Mouse (Mus musculus): ENCODE data around the gene Sde2. TPM values are rescaled to one million over a fixed set of nuclear protein-coding genes. Genes with fewer than 3 reads are reported as not detected.

Gene Sde2
- total and polyA plus RNA-seq, 2 experiments from 2014 or later: 12.8 to 24.2 TPM

DNA sequence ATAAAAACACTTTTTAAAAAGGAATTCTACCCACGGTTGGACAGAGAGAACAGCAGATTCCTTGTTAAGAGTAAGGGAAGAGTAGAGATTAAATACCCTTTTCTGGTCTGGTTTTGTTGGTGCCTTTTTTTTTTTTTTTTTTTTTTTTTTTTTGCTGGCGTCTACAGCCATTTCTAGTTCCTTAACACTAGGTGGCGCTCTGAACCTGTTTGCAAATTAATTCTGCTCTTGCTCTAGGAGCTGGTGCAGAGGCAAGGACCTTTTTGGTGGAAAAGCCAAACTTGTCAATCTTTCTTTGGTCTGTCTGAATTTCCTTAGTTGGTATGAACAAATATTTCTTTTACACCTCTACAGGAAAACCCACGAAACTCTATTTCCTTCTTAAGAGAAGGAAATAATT is 50.2 kb downstream of the Sde2 start:
- ATAC-seq (ENCODE audit: low FRiP score) (no peak), DNase-seq (ENCODE audit: low spot score) (peak; percentile 80)
- TF ChIP-seq CTCF (IDR thresholded peaks at IDR 0.05): peak; percentile 82
- peaks cover 4% of the 10 kb centered on the region; the same call in 1 of the 2 replicates for H3K36me3 ChIP-seq (ENCODE audit: insufficient read depth, low read length)
- no peak overlapping the region for H3K9ac ChIP-seq (replicated peaks; ENCODE audit: low read length, poor library complexity, severe bottlenecking)
- H3K4me2 ChIP-seq (ENCODE audit: low read depth, low read length, poor library complexity, severe bottlenecking): no peak overlapping the region
- H3K27me3 ChIP-seq (ENCODE audit: insufficient read depth, low read length): no peaks in the 10 kb centered on the region
- H3K9me3 ChIP-seq (ENCODE audit: low read length): no peaks in the 10 kb centered on the region
- H3K4me3 ChIP-seq (ENCODE audit: low read depth, low read length): no peak overlapping the region
- peaks cover 5% of the 10 kb centered on the region for H3K4me1 ChIP-seq (ENCODE audit: insufficient read depth, low read length)
- no peak overlapping the region for H3K27ac ChIP-seq (ENCODE audit: low read depth, low read length)
- WGBS: under 1% methylated on average over 4 of the region's 4 CpGs

DNA sequence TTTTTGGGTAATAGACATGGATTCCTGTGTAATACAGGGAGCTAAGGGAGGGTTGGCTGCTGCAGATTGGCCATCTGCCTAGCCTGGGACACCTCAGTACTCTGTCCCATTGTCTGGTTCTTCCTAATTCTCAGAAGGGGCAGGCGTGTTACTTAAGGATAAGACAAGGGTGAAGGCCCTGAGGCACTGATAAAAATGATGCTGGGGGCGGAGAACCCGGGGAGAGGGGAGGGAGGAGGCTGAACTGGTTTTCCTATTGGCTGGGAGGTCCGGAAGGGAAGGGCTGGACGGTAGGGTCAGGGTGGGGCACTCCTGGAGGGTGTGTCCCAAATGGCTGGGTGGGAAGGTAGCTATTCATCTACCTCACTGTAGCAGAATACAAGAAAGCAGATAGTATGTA is 52.0 kb downstream of the Sde2 start:
- H3K4me2 ChIP-seq (ENCODE audit: low read depth, low read length, poor library complexity, severe bottlenecking): no peak overlapping the region
- 39% methylated on average over 5 of the region's 5 CpGs for WGBS
- H3K27ac ChIP-seq (ENCODE audit: low read depth, low read length): no peak overlapping the region
- DNase-seq (ENCODE audit: low spot score) (no peak), ATAC-seq (ENCODE audit: low FRiP score) (no peak)
- H3K4me1 ChIP-seq (ENCODE audit: insufficient read depth, low read length): peaks cover 5% of the 10 kb centered on the region
- H3K27me3 ChIP-seq (ENCODE audit: insufficient read depth, low read length): no peaks in the 10 kb centered on the region
- TF ChIP-seq CTCF (IDR thresholded peaks at IDR 0.05): no peak
- no peak overlapping the region for H3K9ac ChIP-seq (replicated peaks; ENCODE audit: low read length, poor library complexity, severe bottlenecking)
- H3K9me3 ChIP-seq (ENCODE audit: low read length): no peaks in the 10 kb centered on the region
- peaks cover 15% of the 10 kb centered on the region for H3K36me3 ChIP-seq (ENCODE audit: insufficient read depth, low read length)
- H3K4me3 ChIP-seq (ENCODE audit: low read depth, low read length): no peak overlapping the region

DNA sequence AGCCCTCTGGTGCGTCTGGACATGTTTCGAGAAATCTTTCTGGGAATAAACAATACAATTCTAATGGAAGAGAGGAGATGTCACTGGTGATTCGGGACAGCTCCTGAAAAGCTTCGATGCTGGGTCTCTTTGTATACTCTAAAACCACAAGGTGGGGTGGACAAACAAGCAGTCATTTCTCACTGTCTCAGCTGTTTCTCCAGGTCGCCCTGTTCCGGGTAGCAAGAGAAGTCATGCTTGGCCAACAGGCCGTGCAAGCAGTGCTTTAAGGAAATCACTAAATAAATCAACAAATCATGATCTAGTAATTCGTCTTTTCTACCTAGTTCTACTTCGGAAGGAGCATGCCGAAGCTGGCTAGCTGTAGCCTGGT is 52.7 kb downstream of the Sde2 start:
- 33% methylated on average over 10 of the region's 10 CpGs for WGBS
- Histone ChIP-seq H3K4me1 (ENCODE audit: insufficient read depth, low read length) (peaks cover 5% of the 10 kb centered on the region), H3K4me3 (ENCODE audit: low read depth, low read length) (peak overlapping the region; percentile 80), H3K27ac (ENCODE audit: low read depth, low read length) (peak overlapping the region; percentile 32; the same call in 1 of the 2 replicates), H3K9ac (replicated peaks; ENCODE audit: low read length, poor library complexity, severe bottlenecking) (peak overlapping the region; percentile 39; the same call in 1 of the 2 replicates), H3K27me3 (ENCODE audit: insufficient read depth, low read length) (no peaks in the 10 kb centered on the region), H3K36me3 (ENCODE audit: insufficient read depth, low read length) (peaks cover 15% of the 10 kb centered on the region), H3K4me2 (ENCODE audit: low read depth, low read length, poor library complexity, severe bottlenecking) (peak overlapping the region; percentile 89), H3K9me3 (ENCODE audit: low read length) (no peaks in the 10 kb centered on the region)
- TF ChIP-seq CTCF (IDR thresholded peaks at IDR 0.05): no peak
- ATAC-seq (ENCODE audit: low FRiP score) (no peak), DNase-seq (ENCODE audit: low spot score) (no peak)

DNA sequence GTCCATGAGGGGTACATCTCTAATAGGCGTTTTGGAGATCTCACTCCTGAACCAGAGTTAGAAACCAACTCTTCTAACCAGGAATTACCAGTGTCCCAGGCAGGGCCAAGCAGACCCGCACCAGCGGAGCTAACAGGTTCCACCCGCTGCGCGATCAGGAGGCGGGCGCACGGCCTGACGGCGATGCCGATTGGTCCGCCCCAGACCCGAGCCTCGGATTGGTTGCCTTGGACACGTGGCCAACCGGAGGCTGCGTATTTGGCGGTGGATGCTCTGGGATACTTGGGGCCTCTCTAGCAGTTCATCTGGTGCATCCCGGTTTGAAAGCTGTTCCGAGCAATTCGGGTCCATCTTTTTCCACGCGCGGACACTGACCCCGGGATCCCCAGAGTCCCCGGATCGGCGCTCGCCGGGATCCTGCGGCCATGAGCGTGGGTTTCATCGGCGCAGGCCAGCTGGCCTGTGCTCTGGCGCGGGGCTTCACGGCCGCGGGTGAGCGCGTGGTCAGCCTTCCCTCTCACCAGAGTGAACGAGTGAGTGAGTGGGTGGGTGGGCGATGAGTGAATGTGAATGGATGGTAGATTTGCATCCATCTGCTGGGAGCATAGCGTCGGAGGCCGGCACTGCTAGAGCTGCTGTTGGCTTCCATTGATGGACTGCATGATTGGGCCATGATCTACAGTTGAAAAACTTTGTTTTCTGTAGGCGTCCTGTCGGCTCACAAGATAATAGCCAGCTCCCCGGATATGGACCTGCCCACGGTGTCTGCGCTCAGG is 53.3 kb downstream of the Sde2 start, which contains the start of gene Pycr2:
Gene Pycr2, plus strand, starts transcription at position 255 of the 776 bp plus-strand sequence.
- DNase-seq (ENCODE audit: low spot score) (peak; percentile 95), ATAC-seq (ENCODE audit: low FRiP score) (peak; percentile 99)
- H3K36me3 ChIP-seq (ENCODE audit: insufficient read depth, low read length): peaks cover 15% of the 10 kb centered on the region
- TF ChIP-seq CTCF (IDR thresholded peaks at IDR 0.05): no peak
- H3K27ac ChIP-seq (ENCODE audit: low read depth, low read length): peak within 1 kb of the TSS; percentile 87
- peak within 1 kb of the TSS; percentile 80 for H3K9ac ChIP-seq (replicated peaks; ENCODE audit: low read length, poor library complexity, severe bottlenecking)
- peak within 1 kb of the TSS; percentile 80 for H3K4me3 ChIP-seq (ENCODE audit: low read depth, low read length)
- peaks cover 5% of the 10 kb centered on the region for H3K4me1 ChIP-seq (ENCODE audit: insufficient read depth, low read length)
- under 1% methylated on average over 52 of the region's 52 CpGs for WGBS
- peak within 1 kb of the TSS; percentile 89 for H3K4me2 ChIP-seq (ENCODE audit: low read depth, low read length, poor library complexity, severe bottlenecking)
- H3K9me3 ChIP-seq (ENCODE audit: low read length): no peaks in the 10 kb centered on the region
- H3K27me3 ChIP-seq (ENCODE audit: insufficient read depth, low read length): no peaks in the 10 kb centered on the region

DNA sequence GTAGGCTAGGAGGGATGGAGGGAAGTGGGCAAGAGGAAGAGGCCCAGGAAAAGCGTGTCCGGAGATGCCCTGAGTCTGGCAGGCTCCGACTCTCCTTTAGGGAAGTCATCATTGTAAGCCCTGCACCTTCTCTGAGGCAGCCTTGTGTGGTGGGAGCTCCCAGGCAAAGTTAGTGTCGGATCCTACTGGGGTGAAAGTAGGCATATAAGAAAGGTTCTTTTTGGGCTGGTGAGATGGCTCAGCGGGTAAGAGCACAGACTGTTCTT is 53.8 kb downstream of the Sde2 start:
- Histone ChIP-seq H3K36me3 (ENCODE audit: insufficient read depth, low read length) (peaks cover 15% of the 10 kb centered on the region), H3K27ac (ENCODE audit: low read depth, low read length) (peak overlapping the region; percentile 87), H3K4me3 (ENCODE audit: low read depth, low read length) (peak overlapping the region; percentile 80), H3K4me2 (ENCODE audit: low read depth, low read length, poor library complexity, severe bottlenecking) (peak overlapping the region; percentile 89), H3K9me3 (ENCODE audit: low read length) (no peaks in the 10 kb centered on the region), H3K4me1 (ENCODE audit: insufficient read depth, low read length) (peaks cover 5% of the 10 kb centered on the region), H3K27me3 (ENCODE audit: insufficient read depth, low read length) (no peaks in the 10 kb centered on the region), H3K9ac (replicated peaks; ENCODE audit: low read length, poor library complexity, severe bottlenecking) (peak overlapping the region; percentile 80)
- WGBS: 5% methylated on average over 5 of the region's 5 CpGs
- ATAC-seq (ENCODE audit: low FRiP score) (no peak; the same call in none of the 2 replicates), DNase-seq (ENCODE audit: low spot score) (no peak)
- no peak for TF ChIP-seq CTCF (IDR thresholded peaks at IDR 0.05)

- H3K36me3 ChIP-seq (ENCODE audit: insufficient read depth, low read length): peaks cover 15% of the 10 kb centered on the region
- H3K9me3 ChIP-seq (ENCODE audit: low read length): no peaks in the 10 kb centered on the region
- ATAC-seq (ENCODE audit: low FRiP score) (no peak), DNase-seq (ENCODE audit: low spot score) (no peak)
- no peaks in the 10 kb centered on the region for H3K27me3 ChIP-seq (ENCODE audit: insufficient read depth, low read length)
- no peak for TF ChIP-seq CTCF (IDR thresholded peaks at IDR 0.05)
- H3K4me2 ChIP-seq (ENCODE audit: low read depth, low read length, poor library complexity, severe bottlenecking): peak overlapping the region; percentile 89
- WGBS: 64% methylated on average over 6 of the region's 6 CpGs
- peak overlapping the region; percentile 80 for H3K4me3 ChIP-seq (ENCODE audit: low read depth, low read length)
- H3K4me1 ChIP-seq (ENCODE audit: insufficient read depth, low read length): peaks cover 5% of the 10 kb centered on the region
- peak overlapping the region; percentile 80; the same call in 1 of the 2 replicates for H3K9ac ChIP-seq (replicated peaks; ENCODE audit: low read length, poor library complexity, severe bottlenecking)
- no peak overlapping the region for H3K27ac ChIP-seq (ENCODE audit: low read depth, low read length)
Measured at GRCm38 (mm10) chr1:180905307-180905706, 54.4 kb downstream of the Sde2 start.

Measured in midbrain, postnatal 0 days (tissue).